Mouse (Mus musculus) kidney, embryonic 14.5 days (tissue): ENCODE data around the gene Hist1h2an. TPM values are rescaled to one million over a fixed set of nuclear protein-coding genes. Genes with fewer than 3 reads are reported as not detected.
"Not testable (repeated sequence)": the region's sequence is repeated elsewhere in the genome, so short reads cannot be mapped to it uniquely, and the experiment has no call there.

Experiments used
- ATAC-seq: fragments of 200-750 bp; cut with Nextera tagmentation; 2 replicates; pipeline ENCODE4 v1.8.0; 2017; ENCODE audit warnings: moderate number of reproducible peaks, mild to moderate bottlenecking, moderate TSS enrichment, moderate library complexity; ENCODE audit not compliant: low FRiP score, low TSS enrichment
- H3K27ac ChIP-seq: fragments of 300-500 bp; sonication (generic); 2 replicates; pipeline ENCODE4 v1.5.1; 2014; ENCODE audit warnings: low read depth, mild to moderate bottlenecking, low read length, moderate library complexity, mixed read lengths
- H3K27me3 ChIP-seq: fragments of 300-500 bp; sonication (generic); 2 replicates; pipeline ENCODE4 v1.6.1; 2014; ENCODE audit warnings: mild to moderate bottlenecking, low read length; ENCODE audit not compliant: control insufficient read depth, insufficient read depth
- H3K36me3 ChIP-seq: fragments of 300-500 bp; sonication (generic); 2 replicates; pipeline ENCODE4 v1.6.1; 2014; ENCODE audit warnings: low read length, mixed read lengths; ENCODE audit not compliant: control insufficient read depth, insufficient read depth
- H3K4me1 ChIP-seq: fragments of 300-500 bp; sonication (generic); 2 replicates; pipeline ENCODE4 v1.6.1; 2014; ENCODE audit warnings: low read length, mixed read lengths; ENCODE audit not compliant: control insufficient read depth, insufficient read depth
- H3K4me2 ChIP-seq: fragments of 300-500 bp; sonication (generic); replicated peaks from 2 replicates; pipeline ENCODE4 v1.6.1; 2014; ENCODE audit warnings: low read depth, mild to moderate bottlenecking, low read length
- H3K4me3 ChIP-seq: fragments of 300-500 bp; sonication (generic); 2 replicates; pipeline ENCODE4 v1.5.1; 2014; ENCODE audit warnings: mild to moderate bottlenecking, low read length
- H3K9ac ChIP-seq: fragments of 300-500 bp; sonication (generic); 2 replicates; pipeline ENCODE4 v1.6.1; 2014; ENCODE audit warnings: low read depth, mild to moderate bottlenecking, low read length, moderate library complexity
- H3K9me3 ChIP-seq: fragments of 300-500 bp; sonication (generic); 2 replicates; pipeline ENCODE4 v1.6.1; 2016; ENCODE audit warnings: low read length; ENCODE audit not compliant: control insufficient read depth
- whole genome bisulfite sequencing: fragments of 180-500 bp; shearing (Covaris S2); extraction: QIAGEN DNeasy Blood & Tissue Kit; methylation state at CpG from one replicate; pipeline ENCODE4 v1.1.7; 2014; 5-methylcytosine and 5-hydroxymethylcytosine counted together
- polyA plus RNA-seq: library from polyadenylated mRNA; unstranded; fragments of >200 nt; fragmentation: Nextera tagmentation; extraction: Ambion mirVana; gene quantifications from 2 replicates; pipeline ENCODE4 v1.2.1, GENCODE M21; 2014

Hist1h2an gene
- polyA plus RNA-seq, 1 experiment from 2014 or later = 11.0 TPM

DNA sequence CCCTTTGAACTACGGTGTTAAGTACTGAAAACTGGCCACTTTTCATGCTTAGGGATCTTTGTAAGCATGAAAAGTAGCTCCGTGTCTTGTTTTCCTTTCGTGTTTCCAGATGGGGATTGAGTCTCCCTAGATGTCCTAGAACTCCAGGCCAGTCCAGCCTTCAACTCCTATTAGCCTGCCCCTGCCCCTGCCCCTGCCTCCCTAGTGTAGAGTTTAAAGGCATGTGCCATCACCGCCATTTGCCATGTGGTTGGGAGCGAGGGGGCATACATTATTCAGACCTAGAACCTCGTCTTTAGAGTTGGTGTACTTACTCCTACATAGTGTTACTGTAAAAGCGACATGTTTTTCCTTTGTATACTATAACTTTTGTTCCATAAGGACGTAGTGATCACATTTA lies 24.1 kb upstream of the Hist1h2an start:
- H3K27ac ChIP-seq, H3K36me3 ChIP-seq, H3K4me3 ChIP-seq, H3K4me1 ChIP-seq, H3K4me2 ChIP-seq, H3K9ac ChIP-seq, H3K27me3 ChIP-seq, H3K9me3 ChIP-seq: not testable (repeated sequence)
- peak; percentile 33; the same call in 1 of the 2 replicates for ATAC-seq
- no CpG with 5 or more reads among the region's 8 CpGs for WGBS

DNA sequence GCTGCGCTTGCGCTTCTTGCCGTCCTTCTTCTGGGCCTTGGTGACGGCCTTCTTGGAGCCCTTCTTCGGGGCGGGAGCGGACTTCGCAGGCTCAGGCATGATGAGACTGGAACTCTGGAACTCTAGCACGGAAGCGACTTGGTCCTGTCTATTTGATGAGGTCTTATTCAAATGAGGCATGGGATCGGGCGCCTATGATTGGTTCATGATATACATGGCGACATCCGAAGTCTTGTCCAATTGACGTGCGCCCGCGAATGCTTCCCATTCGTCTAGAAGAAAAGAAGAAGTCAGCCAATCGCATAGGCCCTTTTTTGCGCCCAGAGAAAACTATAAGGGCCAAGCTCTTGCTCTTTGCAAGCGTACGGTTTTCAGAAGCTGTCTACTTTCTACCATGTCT lies 23.1 kb upstream of the Hist1h2an start, which contains the start of the genes Hist1h2bq and Hist1h2ao:
Hist1h2bq (minus strand) TSS at position 125 of the 400 bp plus-strand sequence.
Hist1h2ao (plus strand) TSS at position 393 of the 400 bp plus-strand sequence.
- not testable (repeated sequence) for H3K36me3 ChIP-seq, H3K4me1 ChIP-seq, H3K9me3 ChIP-seq, H3K4me2 ChIP-seq, H3K9ac ChIP-seq, H3K4me3 ChIP-seq, H3K27ac ChIP-seq, H3K27me3 ChIP-seq
- ATAC-seq = peak; percentile 98
- WGBS = no CpG with 5 or more reads among the region's 23 CpGs

DNA sequence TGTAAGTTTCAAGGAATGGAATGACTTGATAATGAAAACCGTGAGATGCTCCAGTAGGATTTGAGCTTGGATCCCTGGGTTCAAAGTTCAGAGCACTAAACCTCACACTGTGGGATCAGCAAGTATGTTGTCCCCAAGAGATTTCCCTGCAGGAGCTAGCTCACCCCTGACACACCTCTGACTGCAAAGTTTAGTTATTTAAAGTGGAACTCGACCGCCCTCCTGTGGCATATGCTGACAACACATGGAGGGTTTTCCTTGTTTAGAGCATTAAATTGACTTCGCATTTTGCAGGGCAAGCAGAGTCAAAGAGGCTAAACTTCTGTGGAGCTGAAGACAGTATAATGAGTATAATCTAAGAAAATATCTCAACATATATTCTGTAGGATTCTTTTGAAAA lies 16.0 kb upstream of the Hist1h2an start:
- not testable (repeated sequence) for H3K9me3 ChIP-seq, H3K4me1 ChIP-seq, H3K4me3 ChIP-seq, H3K27ac ChIP-seq, H3K36me3 ChIP-seq, H3K4me2 ChIP-seq, H3K9ac ChIP-seq, H3K27me3 ChIP-seq
- no CpG with 5 or more reads among the region's 4 CpGs for WGBS
- ATAC-seq = peak; percentile 83

DNA sequence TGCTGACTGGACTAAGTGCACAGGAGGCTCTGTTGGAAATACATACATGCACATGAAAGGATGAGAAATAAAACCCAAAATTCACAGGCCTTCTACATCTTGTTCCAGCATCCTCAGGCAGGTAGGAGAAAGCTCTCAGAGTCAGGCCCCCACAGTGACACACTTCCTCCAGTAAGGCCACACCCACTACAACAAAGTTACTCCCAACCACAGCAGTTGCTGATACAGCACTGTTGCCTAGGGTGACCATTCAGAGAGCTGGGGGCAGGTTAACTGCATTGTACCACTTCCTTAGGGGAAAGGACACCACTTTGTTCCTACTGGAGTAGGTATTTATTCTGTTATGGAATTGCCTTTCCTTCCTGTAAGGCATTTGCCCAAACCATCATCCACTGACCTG lies 10.1 kb upstream of the Hist1h2an start:
- not testable (repeated sequence) for H3K36me3 ChIP-seq, H3K9ac ChIP-seq, H3K4me1 ChIP-seq, H3K27ac ChIP-seq, H3K27me3 ChIP-seq, H3K4me3 ChIP-seq, H3K4me2 ChIP-seq, H3K9me3 ChIP-seq, ATAC-seq

DNA sequence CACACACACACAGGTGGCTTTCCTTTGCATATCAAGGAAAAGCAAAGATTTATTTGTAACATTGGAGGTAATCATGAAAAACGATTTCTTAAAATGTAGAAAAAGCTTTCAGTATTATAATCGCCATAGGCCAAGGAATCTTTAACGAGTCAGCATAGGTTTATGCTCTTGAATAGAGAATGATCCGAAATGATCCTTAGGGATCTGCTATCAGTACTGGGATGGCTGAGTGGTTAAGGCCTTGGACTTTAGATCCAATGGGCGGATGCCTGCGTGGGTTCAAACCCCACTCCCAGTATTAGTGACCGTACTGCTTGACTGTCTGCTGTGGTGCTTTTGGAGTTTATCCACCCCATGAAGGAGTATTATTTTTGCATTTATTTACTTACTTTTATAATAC lies 8.6 kb upstream of the Hist1h2an start:
- H3K9ac ChIP-seq = no peak overlapping the region
- 93% methylated on average over 7 of the region's 7 CpGs for WGBS
- H3K9me3 ChIP-seq = no peaks in the 10 kb centered on the region
- no peaks in the 10 kb centered on the region for H3K36me3 ChIP-seq
- no peak overlapping the region for H3K27ac ChIP-seq
- no peak overlapping the region for H3K4me3 ChIP-seq
- no peaks in the 10 kb centered on the region for H3K4me1 ChIP-seq
- no peak overlapping the region for H3K4me2 ChIP-seq
- no peak for ATAC-seq
- H3K27me3 ChIP-seq = no peaks in the 10 kb centered on the region

DNA sequence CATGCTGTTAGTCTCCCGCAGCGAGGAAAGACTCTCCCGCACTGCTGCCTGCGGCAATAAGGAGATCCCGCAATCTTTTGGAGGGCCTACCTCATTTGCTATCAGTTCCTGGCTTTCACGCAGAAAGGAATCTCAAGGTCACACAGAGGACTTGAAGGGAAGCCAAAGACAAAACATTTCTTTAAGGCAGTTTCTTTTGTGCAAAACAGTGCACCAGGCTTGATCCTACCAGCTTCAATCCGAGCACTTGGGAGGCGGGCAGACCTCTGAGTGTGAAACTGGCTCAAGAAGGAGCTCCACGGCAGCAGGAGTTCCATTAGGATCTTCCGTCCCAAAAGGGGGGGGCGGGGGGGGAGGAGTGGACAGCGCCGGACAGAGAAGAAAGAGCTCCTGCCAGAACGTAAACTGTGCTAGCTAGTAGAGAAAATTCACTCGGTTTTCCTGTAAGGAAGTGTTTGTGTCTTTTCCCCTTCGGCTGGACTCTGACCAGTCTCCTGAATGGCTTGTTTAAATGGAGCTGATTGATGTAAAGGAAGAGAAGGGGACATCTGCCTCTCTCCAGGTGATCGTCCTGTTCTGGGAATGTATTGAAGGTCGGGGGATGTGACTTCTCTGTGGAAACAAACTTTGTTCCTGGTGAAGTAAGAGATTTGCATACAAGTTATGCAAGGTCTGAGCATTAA lies 3.7 kb upstream of the Hist1h2an start:
- no peaks in the 10 kb centered on the region for H3K9me3 ChIP-seq
- peaks cover 16% of the 10 kb centered on the region; the same call in 1 of the 2 replicates for H3K4me1 ChIP-seq
- H3K27ac ChIP-seq = no peak overlapping the region
- no peaks in the 10 kb centered on the region for H3K36me3 ChIP-seq
- H3K9ac ChIP-seq = peak overlapping the region; percentile 40; the same call in 1 of the 2 replicates
- H3K27me3 ChIP-seq = no peaks in the 10 kb centered on the region
- 8% methylated on average over 15 of the region's 18 CpGs for WGBS
- ATAC-seq = no peak
- peak overlapping the region; percentile 38 for H3K4me2 ChIP-seq
- H3K4me3 ChIP-seq = peak overlapping the region; percentile 23

DNA sequence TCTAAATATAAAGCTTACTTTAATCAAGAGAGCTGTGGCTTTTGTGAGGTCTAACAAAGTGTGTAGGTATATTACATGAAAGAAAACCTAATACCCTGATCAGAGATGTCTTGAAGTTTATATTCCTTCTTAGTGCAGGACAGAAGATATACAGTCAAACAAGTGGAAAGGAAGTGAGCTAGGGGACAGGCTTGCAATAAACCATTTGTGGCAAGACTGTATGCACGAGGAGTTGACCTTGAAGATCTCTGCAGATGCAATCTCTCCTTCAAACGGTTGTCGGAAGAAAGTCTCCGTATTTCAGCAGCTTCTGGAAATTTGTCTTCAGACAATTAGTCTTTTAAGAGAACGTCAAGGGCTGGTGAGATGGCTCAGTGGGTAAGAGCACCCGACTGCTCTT lies 2.9 kb upstream of the Hist1h2an start:
- H3K9me3 ChIP-seq = no peaks in the 10 kb centered on the region
- H3K36me3 ChIP-seq = no peaks in the 10 kb centered on the region
- 41% methylated on average over 6 of the region's 6 CpGs for WGBS
- H3K4me2 ChIP-seq = no peak overlapping the region
- no peak for ATAC-seq
- no peaks in the 10 kb centered on the region for H3K27me3 ChIP-seq
- 0 out of 2 replicates have a peak overlapping the region, but pooled peaks have one; percentile 17 for H3K27ac ChIP-seq
- no peak overlapping the region for H3K9ac ChIP-seq
- peaks cover 16% of the 10 kb centered on the region; the same call in 1 of the 2 replicates for H3K4me1 ChIP-seq
- H3K4me3 ChIP-seq = no peak overlapping the region

DNA sequence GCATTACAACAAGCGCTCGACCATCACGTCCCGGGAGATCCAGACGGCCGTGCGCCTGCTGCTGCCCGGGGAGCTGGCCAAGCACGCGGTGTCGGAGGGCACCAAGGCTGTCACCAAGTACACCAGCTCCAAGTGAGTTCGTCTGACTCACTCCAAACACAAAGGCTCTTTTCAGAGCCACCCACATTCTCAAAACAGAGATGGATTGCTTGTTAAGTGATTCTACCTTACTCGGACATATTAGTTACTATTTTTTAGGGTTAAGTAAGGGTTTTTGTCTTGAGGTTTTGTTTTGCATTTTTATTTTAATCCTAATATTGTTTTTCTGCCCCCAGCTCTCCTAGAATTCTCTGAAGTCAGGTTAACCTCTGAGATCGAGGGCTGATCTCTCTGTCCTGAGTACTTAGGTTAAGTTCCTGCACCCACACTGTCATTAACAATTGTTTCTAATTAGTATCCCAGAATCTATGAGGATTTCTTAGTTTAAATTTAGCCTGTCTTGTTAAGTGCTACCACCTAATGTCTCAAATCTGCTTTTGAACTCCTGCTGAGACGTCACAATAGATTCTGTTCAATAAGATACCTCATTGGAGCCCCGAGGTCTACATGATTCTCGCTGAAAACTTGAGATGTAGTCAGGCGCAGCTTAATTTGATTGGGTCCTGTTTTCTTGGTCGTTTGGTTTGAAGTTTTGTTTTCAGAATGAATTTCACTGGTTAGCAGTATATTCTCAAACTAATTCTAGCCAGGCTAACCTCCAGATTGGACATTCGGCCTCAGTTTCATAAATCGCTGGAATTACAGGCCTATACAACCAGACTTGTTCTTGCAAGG lies 959 bp upstream of the Hist1h2an start:
- ATAC-seq = no peak
- Histone ChIP-seq H3K4me1 (peaks cover 24% of the 10 kb centered on the region; the same call in 1 of the 2 replicates), H3K9ac (peak overlapping the region; percentile 59), H3K36me3 (no peaks in the 10 kb centered on the region), H3K4me3 (peak overlapping the region; percentile 34), H3K9me3 (no peaks in the 10 kb centered on the region), H3K27me3 (no peaks in the 10 kb centered on the region), H3K27ac (peak overlapping the region; percentile 90), H3K4me2 (peak overlapping the region; percentile 40)
- WGBS = 20% methylated on average over 13 of the region's 21 CpGs
